Mouse (Mus musculus) G1E (cell line): ENCODE data around the gene BC067074. TPM values are rescaled to one million over a fixed set of nuclear protein-coding genes. Genes with fewer than 3 reads are reported as not detected.

Experiments used
- ATAC-seq: 2 replicates; pipeline ENCODE4 v1.8.0; 2016; ENCODE audit warnings: mild to moderate bottlenecking; ENCODE audit not compliant: insufficient number of reproducible peaks, poor library complexity, low FRiP score, severe bottlenecking; ENCODE audit errors: extremely low read depth
- DNase-seq: peaks from one replicate; pipeline ENCODE4 v3.0.0; 2012; ENCODE audit warnings: low spot score
- H3K27me3 ChIP-seq: 2 replicates; pipeline ENCODE4 v1.6.1; 2012; ENCODE audit warnings: mild to moderate bottlenecking, low read length, inconsistent platforms; ENCODE audit not compliant: insufficient read depth
- H3K36me3 ChIP-seq: replicated peaks from 2 replicates; pipeline ENCODE3; 2012; ENCODE audit warnings: mild to moderate bottlenecking, inconsistent platforms
- H3K4me1 ChIP-seq: 2 replicates; pipeline ENCODE4 v1.6.1; 2012; ENCODE audit warnings: low read depth, low read length, inconsistent platforms, mixed read lengths; ENCODE audit not compliant: insufficient read depth
- H3K4me3 ChIP-seq: 2 replicates; pipeline ENCODE4 v1.5.1; 2012; ENCODE audit warnings: low read depth, mild to moderate bottlenecking, inconsistent platforms, low read length, moderate library complexity, mixed read lengths
- H3K9me3 ChIP-seq: replicated peaks from 2 replicates; pipeline ENCODE4 v1.6.1; 2012; ENCODE audit warnings: inconsistent platforms
- CTCF ChIP-seq: IDR thresholded peaks from 2 replicates; pipeline ENCODE4 v1.5.1; 2012; ENCODE audit warnings: low read depth, low read length, inconsistent platforms, mixed read lengths
- GATA1 ChIP-seq: IDR thresholded peaks from 2 replicates; pipeline ENCODE4 v1.6.1; 2012; ENCODE audit warnings: borderline replicate concordance, low read length, inconsistent platforms, mixed read lengths
- GATA2 ChIP-seq: IDR thresholded peaks from 2 replicates; pipeline ENCODE4 v1.6.1; 2012; ENCODE audit warnings: low read depth, low read length, inconsistent platforms, borderline replicate concordance
- POLR2AphosphoS5 ChIP-seq: IDR thresholded peaks from 2 replicates; pipeline ENCODE4 v1.6.1; 2012; ENCODE audit warnings: low read depth, low read length, inconsistent platforms; ENCODE audit not compliant: insufficient replicate concordance
- TAL1 ChIP-seq: conservative IDR thresholded peaks from 2 replicates; pipeline ENCODE4 v1.6.1; 2012; ENCODE audit warnings: low read depth, low read length, inconsistent platforms, mixed read lengths
- polyA plus RNA-seq: library from polyadenylated mRNA; stranded (reverse); fragments of >175 nt; gene quantifications from 2 replicates; pipeline ENCODE4 v1.2.3, GENCODE M21; 2012
- total RNA-seq, 2 experiments: library from RNA; stranded (forward) in 1 of 2; stranded (reverse) in 1 of 2; fragments of 200-1000 nt in 1 of 2; fragments of >200 nt in 1 of 2; fragmentation: Nextera tagmentation in 1 of 2; gene quantifications; 2 replicates each; pipeline ENCODE4 v1.2.3; 2014 to 2017

BC067074 gene
- total and polyA plus RNA-seq, 3 experiments: 0.11 TPM; not detected in 2

DNA sequence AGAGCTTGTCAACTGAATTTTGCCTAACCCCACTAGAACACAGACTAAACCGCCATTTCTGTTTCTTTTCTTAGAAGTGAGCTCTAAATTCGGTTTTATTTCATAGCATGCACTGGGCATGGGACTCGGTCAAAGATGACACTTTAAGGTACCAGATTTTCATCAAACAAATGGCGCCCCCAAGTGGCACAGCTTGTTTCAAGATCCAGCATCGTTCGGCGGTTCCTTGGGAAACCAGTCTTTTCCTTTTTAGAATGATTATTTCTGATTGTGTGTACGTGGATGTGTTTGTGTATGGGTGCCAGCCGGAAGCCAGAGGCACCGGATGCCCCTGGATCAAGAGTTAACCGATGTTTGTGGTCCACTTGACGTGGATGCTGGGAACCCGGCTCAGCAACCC lies 27.7 kb upstream of the BC067074 start:
- Histone ChIP-seq H3K9me3 (no peaks in the 10 kb centered on the region), H3K4me1 (no peaks in the 10 kb centered on the region), H3K4me3 (no peak overlapping the region), H3K27me3 (no peaks in the 10 kb centered on the region), H3K36me3 (no peaks in the 10 kb centered on the region)
- DNase-seq (no peak), ATAC-seq (no peak)
- TF ChIP-seq CTCF (no peak), GATA1 (no peak), TAL1 (no peak), POLR2AphosphoS5 (no peak), GATA2 (no peak)

- Histone ChIP-seq H3K36me3 (no peaks in the 10 kb centered on the region), H3K4me3 (no peak overlapping the region), H3K4me1 (no peaks in the 10 kb centered on the region), H3K9me3 (no peaks in the 10 kb centered on the region), H3K27me3 (no peaks in the 10 kb centered on the region)
- TF ChIP-seq GATA2: no peak
- TF ChIP-seq GATA1: no peak
- no peak for TF ChIP-seq POLR2AphosphoS5
- TF ChIP-seq CTCF: peak; percentile 62
- no peak for TF ChIP-seq TAL1
- ATAC-seq (no peak; the same call in 1 of the 2 replicates), DNase-seq (peak; percentile 12)
Measured at GRCm38 (mm10) chr13:113266495-113266951, 26.4 kb upstream of the BC067074 start.

- Histone ChIP-seq H3K4me1 (no peaks in the 10 kb centered on the region), H3K36me3 (no peaks in the 10 kb centered on the region), H3K4me3 (no peak overlapping the region), H3K9me3 (no peaks in the 10 kb centered on the region), H3K27me3 (no peaks in the 10 kb centered on the region)
- TF ChIP-seq GATA1 (no peak), POLR2AphosphoS5 (no peak), TAL1 (no peak), CTCF (no peak), GATA2 (no peak)
- DNase-seq (no peak), ATAC-seq (no peak)
Measured at GRCm38 (mm10) chr13:113267204-113267603, 25.8 kb upstream of the BC067074 start.

GRCm38 (mm10) chr13:113269777-113270776 lies 22.9 kb upstream of the BC067074 start:
- no peaks in the 10 kb centered on the region for H3K36me3 ChIP-seq
- no peaks in the 10 kb centered on the region for H3K9me3 ChIP-seq
- H3K4me3 ChIP-seq: no peak overlapping the region
- 0 out of 2 replicates have a peak, but pooled peaks have one; percentile 13 for TF ChIP-seq CTCF
- TF ChIP-seq GATA2: no peak
- no peaks in the 10 kb centered on the region for H3K27me3 ChIP-seq
- no peaks in the 10 kb centered on the region for H3K4me1 ChIP-seq
- DNase-seq (peak; percentile 25), ATAC-seq (no peak)

DNA sequence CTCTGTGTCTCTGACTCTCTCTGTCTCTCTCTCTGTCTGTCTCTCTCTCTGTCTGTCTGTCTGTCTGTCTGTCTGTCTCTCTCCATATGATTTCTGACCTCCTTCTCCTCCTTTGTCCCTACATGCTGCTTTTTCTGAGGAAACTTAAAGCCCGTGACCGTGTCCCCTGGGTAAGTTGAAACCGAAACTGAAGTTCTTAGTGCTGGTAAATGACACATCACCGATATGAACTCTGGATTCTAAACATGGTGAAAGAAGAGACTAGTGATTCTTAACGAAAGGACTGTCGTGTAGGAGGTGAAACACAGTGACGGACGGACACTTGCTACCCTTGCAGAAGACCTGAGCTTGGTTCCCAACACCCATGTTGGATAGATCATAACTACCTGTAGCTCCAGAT lies 21.8 kb upstream of the BC067074 start:
- TF ChIP-seq POLR2AphosphoS5 (no peak), CTCF (no peak), GATA2 (no peak), GATA1 (no peak), TAL1 (no peak)
- Histone ChIP-seq H3K27me3 (no peaks in the 10 kb centered on the region), H3K36me3 (no peaks in the 10 kb centered on the region), H3K4me1 (no peaks in the 10 kb centered on the region), H3K4me3 (no peak overlapping the region), H3K9me3 (no peaks in the 10 kb centered on the region)
- no peak for DNase-seq
- no peak for ATAC-seq

GRCm38 (mm10) chr13:113287141-113287540 lies 5.8 kb upstream of the BC067074 start:
- Histone ChIP-seq H3K4me3 (no peak overlapping the region), H3K9me3 (no peaks in the 10 kb centered on the region), H3K36me3 (no peaks in the 10 kb centered on the region), H3K27me3 (no peaks in the 10 kb centered on the region), H3K4me1 (no peaks in the 10 kb centered on the region)
- no peak for ATAC-seq
- no peak for DNase-seq
- no peak for TF ChIP-seq GATA1
